Mouse (Mus musculus): ENCODE measurements at regions not wholly inside any gene's neighbourhood (a gene's known extent, or its start where the extent isn't known, plus 50 kb on each side); places are given as distances from the start of the nearest gene placed in this dataset.

GRCm38 (mm10) chr10:68842023-68842735 lies 118.7 kb downstream of the Tmem26 start:
- no peak for DNase-seq (ENCODE audit: low read depth)

- DNase-seq (ENCODE audit: low read depth): no peak
These were observed 120.6 kb downstream of the Tmem26 start for GRCm38 (mm10) chr10:68844066-68844465.

GRCm38 (mm10) chr10:68844596-68844995 lies 121.2 kb downstream of the Tmem26 start:
- DNase-seq (ENCODE audit: low read depth): no peak

GRCm38 (mm10) chr10:68851153-68851552 lies 127.7 kb downstream of the Tmem26 start:
- DNase-seq (ENCODE audit: low read depth): no peak

- DNase-seq (ENCODE audit: low read depth): no peak
These were observed 132.8 kb downstream of the Tmem26 start for GRCm38 (mm10) chr10:68855934-68856891.

- DNase-seq (ENCODE audit: low read depth): no peak
These were observed 141.3 kb downstream of the Tmem26 start for GRCm38 (mm10) chr10:68864606-68865378.

- DNase-seq (ENCODE audit: low read depth): no peak
These were observed 142.3 kb downstream of the Tmem26 start for GRCm38 (mm10) chr10:68865776-68866175.

GRCm38 (mm10) chr10:68867361-68867760 lies 143.9 kb downstream of the Tmem26 start:
- no peak for DNase-seq (ENCODE audit: low read depth)

- no peak for DNase-seq (ENCODE audit: low read depth)
These were observed 148.7 kb downstream of the Tmem26 start for GRCm38 (mm10) chr10:68872102-68872501.

- DNase-seq (ENCODE audit: low read depth): no peak
These were observed 152.2 kb downstream of the Tmem26 start for GRCm38 (mm10) chr10:68875641-68876040.

- DNase-seq (ENCODE audit: low read depth): no peak
These were observed 169.8 kb downstream of the Tmem26 start for GRCm38 (mm10) chr10:68893100-68893841.

GRCm38 (mm10) chr10:68894121-68894520 lies 170.7 kb downstream of the Tmem26 start:
- DNase-seq (ENCODE audit: low read depth): no peak

GRCm38 (mm10) chr10:68897524-68897923 lies 174.1 kb downstream of the Tmem26 start:
- no peak for DNase-seq (ENCODE audit: low read depth)

- DNase-seq (ENCODE audit: low read depth): peak; percentile 51
These were observed 177.7 kb downstream of the Tmem26 start for GRCm38 (mm10) chr10:68901168-68901567.

GRCm38 (mm10) chr10:68902670-68903069 lies 179.2 kb downstream of the Tmem26 start:
- DNase-seq (ENCODE audit: low read depth): peak; percentile 60

GRCm38 (mm10) chr10:68904337-68904736 lies 180.9 kb downstream of the Tmem26 start:
- DNase-seq (ENCODE audit: low read depth): no peak

- DNase-seq (ENCODE audit: low read depth): peak; percentile 72
These were observed 184.8 kb downstream of the Tmem26 start for GRCm38 (mm10) chr10:68908236-68908635.

- DNase-seq (ENCODE audit: low read depth): no peak
These were observed 185.6 kb downstream of the Tmem26 start for GRCm38 (mm10) chr10:68909018-68909417.

GRCm38 (mm10) chr10:68916147-68916546 lies 192.7 kb downstream of the Tmem26 start:
- no peak for DNase-seq (ENCODE audit: low read depth)

- no peak for DNase-seq (ENCODE audit: low read depth)
These were observed 212.4 kb downstream of the Tmem26 start for GRCm38 (mm10) chr10:68935843-68936242.

- no peak for DNase-seq (ENCODE audit: low read depth)
These were observed 208.0 kb upstream of the Rhobtb1 start for GRCm38 (mm10) chr10:68943239-68943638.
